Mouse (Mus musculus): ENCODE data around the gene Trpc3. TPM values are rescaled to one million over a fixed set of nuclear protein-coding genes. Genes with fewer than 3 reads are reported as not detected.
"Not testable (repeated sequence)": the region's sequence is repeated elsewhere in the genome, so short reads cannot be mapped to it uniquely, and the experiment has no call there.

The Trpc3 gene
- polyA plus RNA-seq (2015; fragmentation: Nextera tagmentation; extraction: Ambion mirVana), result 0.15 and 0.46 TPM in 2 replicates

- Histone ChIP-seq H3K9me3 (replicated peaks) (no peaks in the 10 kb centered on the region), H3K9ac (0 out of 2 replicates have a peak within 1 kb of the TSS, but pooled peaks have one; percentile 6), H3K4me3 (replicated peaks) (peak within 1 kb of the TSS; percentile 58), H3K27me3 (peaks cover 46% of the 10 kb centered on the region), H3K4me2 (peak within 1 kb of the TSS; percentile 65), H3K27ac (no peak within 1 kb of the TSS), H3K4me1 (replicated peaks) (no peaks in the 10 kb centered on the region), H3K36me3 (no peaks in the 10 kb centered on the region)
- no peak for DNase-seq
- no peak for ATAC-seq (ENCODE audit: low read depth)
- 1% methylated on average over 91 of the region's 91 CpGs for WGBS (ENCODE audit: insufficient replicate concordance)
These were observed at the start of gene Trpc3 for GRCm38 (mm10) chr3:36689392-36690291. Gene Trpc3 (minus strand): TSS chr3:36690167.

- Histone ChIP-seq H3K36me3 (no peaks in the 10 kb centered on the region), H3K4me1 (replicated peaks) (no peaks in the 10 kb centered on the region), H3K4me3 (replicated peaks) (no peak overlapping the region), H3K27me3 (no peaks in the 10 kb centered on the region), H3K27ac (no peak overlapping the region), H3K9me3 (replicated peaks) (no peaks in the 10 kb centered on the region), H3K9ac (no peak overlapping the region), H3K4me2 (no peak overlapping the region)
- DNase-seq (no peak), ATAC-seq (ENCODE audit: low read depth) (no peak)
- WGBS (ENCODE audit: insufficient replicate concordance), result 52% methylated on average over 4 of the region's 4 CpGs
These were observed 48.1 kb upstream of the Trpc3 start for GRCm38 (mm10) chr3:36738071-36738470.

GRCm38 (mm10) chr3:36733075-36733474, 43.1 kb upstream of the Trpc3 start:
- DNase-seq (no peak), ATAC-seq (ENCODE audit: low read depth) (no peak)
- Histone ChIP-seq H3K4me1 (replicated peaks) (no peaks in the 10 kb centered on the region), H3K4me2 (no peak overlapping the region), H3K9ac (no peak overlapping the region), H3K36me3 (no peaks in the 10 kb centered on the region), H3K4me3 (replicated peaks) (no peak overlapping the region), H3K27ac (no peak overlapping the region), H3K9me3 (replicated peaks) (no peaks in the 10 kb centered on the region), H3K27me3 (no peaks in the 10 kb centered on the region)
- 70% methylated on average over 4 of the region's 4 CpGs for WGBS (ENCODE audit: insufficient replicate concordance)

- Histone ChIP-seq H3K27me3 (no peaks in the 10 kb centered on the region), H3K4me3 (replicated peaks) (no peak overlapping the region), H3K27ac (no peak overlapping the region), H3K4me2 (no peak overlapping the region), H3K4me1 (replicated peaks) (no peaks in the 10 kb centered on the region), H3K36me3 (no peaks in the 10 kb centered on the region), H3K9me3 (replicated peaks) (no peaks in the 10 kb centered on the region), H3K9ac (no peak overlapping the region)
- 63% methylated on average over 8 of the region's 8 CpGs for WGBS (ENCODE audit: insufficient replicate concordance)
- DNase-seq, result no peak
- ATAC-seq (ENCODE audit: low read depth), result no peak
These were observed 36.6 kb upstream of the Trpc3 start for GRCm38 (mm10) chr3:36726545-36726944.

GRCm38 (mm10) chr3:36721850-36722249, 31.9 kb upstream of the Trpc3 start:
- ATAC-seq (ENCODE audit: low read depth), result no peak
- Histone ChIP-seq H3K4me2 (no peak overlapping the region), H3K9me3 (replicated peaks) (no peaks in the 10 kb centered on the region), H3K36me3 (no peaks in the 10 kb centered on the region), H3K27ac (no peak overlapping the region), H3K9ac (no peak overlapping the region), H3K4me3 (replicated peaks) (no peak overlapping the region), H3K27me3 (no peaks in the 10 kb centered on the region), H3K4me1 (replicated peaks) (no peaks in the 10 kb centered on the region)
- WGBS (ENCODE audit: insufficient replicate concordance), result 64% methylated on average over 3 of the region's 3 CpGs
- DNase-seq, result no peak

GRCm38 (mm10) chr3:36709521-36709920, 19.6 kb upstream of the Trpc3 start:
- 65% methylated on average over 3 of the region's 3 CpGs for WGBS (ENCODE audit: insufficient replicate concordance)
- ATAC-seq (ENCODE audit: low read depth), result no peak
- Histone ChIP-seq H3K27me3 (no peaks in the 10 kb centered on the region), H3K4me3 (replicated peaks) (no peak overlapping the region), H3K9ac (no peak overlapping the region), H3K36me3 (no peaks in the 10 kb centered on the region), H3K4me1 (replicated peaks) (no peaks in the 10 kb centered on the region), H3K27ac (no peak overlapping the region), H3K4me2 (no peak overlapping the region), H3K9me3 (replicated peaks) (no peaks in the 10 kb centered on the region)
- no peak for DNase-seq

- Histone ChIP-seq H3K4me2 (peak overlapping the region; percentile 65), H3K4me3 (replicated peaks) (peak overlapping the region; percentile 58), H3K4me1 (replicated peaks) (no peaks in the 10 kb centered on the region), H3K9me3 (replicated peaks) (no peaks in the 10 kb centered on the region), H3K9ac (no peak overlapping the region), H3K27me3 (peaks cover 46% of the 10 kb centered on the region), H3K27ac (no peak overlapping the region), H3K36me3 (no peaks in the 10 kb centered on the region)
- DNase-seq (no peak), ATAC-seq (ENCODE audit: low read depth) (no peak)
- 9% methylated on average over 7 of the region's 7 CpGs for WGBS (ENCODE audit: insufficient replicate concordance)
These were observed 304 bp upstream of the Trpc3 start for GRCm38 (mm10) chr3:36690292-36690650.

GRCm38 (mm10) chr3:36688874-36689273, 1.1 kb downstream of the Trpc3 start:
- Histone ChIP-seq H3K4me2 (peak overlapping the region; percentile 65), H3K9me3 (replicated peaks) (no peaks in the 10 kb centered on the region), H3K4me1 (replicated peaks) (no peaks in the 10 kb centered on the region), H3K27ac (no peak overlapping the region), H3K9ac (no peak overlapping the region), H3K27me3 (peaks cover 46% of the 10 kb centered on the region), H3K4me3 (replicated peaks) (peak overlapping the region; percentile 58), H3K36me3 (no peaks in the 10 kb centered on the region)
- peak; percentile 31 for DNase-seq
- ATAC-seq (ENCODE audit: low read depth), result no peak
- 3% methylated on average over 21 of the region's 21 CpGs for WGBS (ENCODE audit: insufficient replicate concordance)

GRCm38 (mm10) chr3:36675822-36676221, 14.1 kb downstream of the Trpc3 start:
- no peak overlapping the region for H3K4me3 ChIP-seq (replicated peaks)
- 68% methylated on average over 1 of the region's 1 CpGs for WGBS (ENCODE audit: insufficient replicate concordance)
- ATAC-seq (ENCODE audit: low read depth) (no peak), DNase-seq (no peak)
- H3K4me2 ChIP-seq, result no peak overlapping the region
- no peaks in the 10 kb centered on the region for H3K4me1 ChIP-seq (replicated peaks)
- H3K27me3 ChIP-seq, result no peaks in the 10 kb centered on the region
- H3K36me3 ChIP-seq, result no peaks in the 10 kb centered on the region
- H3K27ac ChIP-seq, result no peak overlapping the region
- H3K9me3 ChIP-seq (replicated peaks), result no peaks in the 10 kb centered on the region
- H3K9ac ChIP-seq, result no peak overlapping the region

- 73% methylated on average over 6 of the region's 6 CpGs for WGBS (ENCODE audit: insufficient replicate concordance)
- no peaks in the 10 kb centered on the region for H3K9me3 ChIP-seq (replicated peaks)
- no peak overlapping the region for H3K4me3 ChIP-seq (replicated peaks)
- DNase-seq, result no peak
- no peak for ATAC-seq (ENCODE audit: low read depth)
- H3K4me1 ChIP-seq (replicated peaks), result no peaks in the 10 kb centered on the region
- H3K27me3 ChIP-seq, result no peaks in the 10 kb centered on the region
- H3K36me3 ChIP-seq, result no peaks in the 10 kb centered on the region
- H3K9ac ChIP-seq, result no peak overlapping the region
- H3K4me2 ChIP-seq, result no peak overlapping the region
- no peak overlapping the region for H3K27ac ChIP-seq
These were observed 22.2 kb downstream of the Trpc3 start for GRCm38 (mm10) chr3:36667814-36668213.

- H3K4me3 ChIP-seq (replicated peaks); H3K36me3 ChIP-seq; H3K9ac ChIP-seq; H3K4me2 ChIP-seq; ATAC-seq (ENCODE audit: low read depth); H3K27ac ChIP-seq; H3K9me3 ChIP-seq (replicated peaks); DNase-seq; H3K27me3 ChIP-seq; H3K4me1 ChIP-seq (replicated peaks): not testable (repeated sequence)
These were observed 44.8 kb downstream of the Trpc3 start for GRCm38 (mm10) chr3:36645245-36645559.
